Mouse (Mus musculus) mouse trophoblast stem cell (cell line): Measurements from ENCODE around the gene Dynlt1b.
"Not testable (repeated sequence)": the region's sequence is repeated elsewhere in the genome, so short reads cannot be mapped to it uniquely, and the experiment has no call there.

Experiments
- in situ Hi-C, 2 experiments: fragments of 300-500 bp; cut with MseI, MboI; formaldehyde crosslinking; loops; 2 replicates in 1 of 2; 3 replicates in 1 of 2; pipeline ENCODE4 v1.15.1; 2025

Dynlt1b gene

GRCm38 (mm10) chr17:6429945-6430344 lies at the start of gene Dynlt1b:
Dynlt1b (plus strand) TSS chr17:6430112.
- in situ Hi-C loops = not testable (repeated sequence)

GRCm38 (mm10) chr17:6380182-6380841 lies 49.6 kb upstream of the Dynlt1b start:
- in situ Hi-C loops = not testable (repeated sequence)

GRCm38 (mm10) chr17:6381071-6381682 lies 48.7 kb upstream of the Dynlt1b start:
- in situ Hi-C loops = not testable (repeated sequence)

GRCm38 (mm10) chr17:6386927-6387326 lies 43.0 kb upstream of the Dynlt1b start:
- in situ Hi-C loops = not testable (repeated sequence)

GRCm38 (mm10) chr17:6387380-6387911 lies 42.5 kb upstream of the Dynlt1b start:
- in situ Hi-C loops = not testable (repeated sequence)

- in situ Hi-C loops = not testable (repeated sequence)
These were observed 40.4 kb upstream of the Dynlt1b start for GRCm38 (mm10) chr17:6389463-6389862.

GRCm38 (mm10) chr17:6390731-6391130 lies 39.2 kb upstream of the Dynlt1b start:
- in situ Hi-C loops = not testable (repeated sequence)

GRCm38 (mm10) chr17:6391736-6392135 lies 38.2 kb upstream of the Dynlt1b start:
- in situ Hi-C loops = not testable (repeated sequence)

- in situ Hi-C loops = not testable (repeated sequence)
These were observed 37.2 kb upstream of the Dynlt1b start for GRCm38 (mm10) chr17:6392473-6393340.

GRCm38 (mm10) chr17:6398079-6398478 lies 31.8 kb upstream of the Dynlt1b start:
- in situ Hi-C loops = not testable (repeated sequence)

- in situ Hi-C loops = not testable (repeated sequence)
These were observed 31.1 kb upstream of the Dynlt1b start for GRCm38 (mm10) chr17:6398816-6399215.

- in situ Hi-C loops = not testable (repeated sequence)
These were observed 30.4 kb upstream of the Dynlt1b start for GRCm38 (mm10) chr17:6399281-6400096.

GRCm38 (mm10) chr17:6400097-6400489 lies 29.8 kb upstream of the Dynlt1b start:
- in situ Hi-C loops = not testable (repeated sequence)

GRCm38 (mm10) chr17:6404493-6404892 lies 25.4 kb upstream of the Dynlt1b start:
- in situ Hi-C loops = not testable (repeated sequence)

- in situ Hi-C loops = not testable (repeated sequence)
These were observed 22.9 kb upstream of the Dynlt1b start for GRCm38 (mm10) chr17:6406972-6407371.

GRCm38 (mm10) chr17:6410713-6411213 lies 19.1 kb upstream of the Dynlt1b start:
- in situ Hi-C loops = not testable (repeated sequence)

GRCm38 (mm10) chr17:6417118-6417517 lies 12.8 kb upstream of the Dynlt1b start:
- in situ Hi-C loops = not testable (repeated sequence)

GRCm38 (mm10) chr17:6420557-6420956 lies 9.4 kb upstream of the Dynlt1b start:
- in situ Hi-C loops = not testable (repeated sequence)

GRCm38 (mm10) chr17:6421547-6422326 lies 8.2 kb upstream of the Dynlt1b start:
- in situ Hi-C loops = not testable (repeated sequence)

- in situ Hi-C loops = not testable (repeated sequence)
These were observed 7.5 kb upstream of the Dynlt1b start for GRCm38 (mm10) chr17:6422370-6422769.
